Mouse (Mus musculus) testis, adult 2 months (tissue): Measurements from ENCODE around the gene Tex14. TPM values are rescaled to one million over a fixed set of nuclear protein-coding genes. Genes with fewer than 3 reads are reported as not detected.
"Not testable (repeated sequence)": the region's sequence is repeated elsewhere in the genome, so short reads cannot be mapped to it uniquely, and the experiment has no call there.

Experiments used
- H3K27ac ChIP-seq: fragments of 200-500 bp; 2 replicates; pipeline ENCODE4 v1.5.1; 2012; ENCODE audit warnings: low read depth, low read length; ENCODE audit not compliant: control insufficient read depth, insufficient read depth
- H3K27me3 ChIP-seq: fragments of 200-500 bp; 2 replicates; pipeline ENCODE4 v1.6.1; 2012; ENCODE audit warnings: mild to moderate bottlenecking, low read length, moderate library complexity; ENCODE audit not compliant: control insufficient read depth, insufficient read depth
- H3K36me3 ChIP-seq: fragments of 200-500 bp; 2 replicates; pipeline ENCODE4 v1.6.1; 2012; ENCODE audit warnings: mild to moderate bottlenecking, low read length; ENCODE audit not compliant: control insufficient read depth, insufficient read depth
- H3K4me1 ChIP-seq: fragments of 200-500 bp; 2 replicates; pipeline ENCODE4 v1.6.1; 2012; ENCODE audit warnings: low read length; ENCODE audit not compliant: control insufficient read depth, insufficient read depth
- H3K4me3 ChIP-seq: fragments of 200-500 bp; 2 replicates; pipeline ENCODE4 v1.5.1; 2012; ENCODE audit warnings: low read depth, mild to moderate bottlenecking, low read length, moderate library complexity, mixed read lengths; ENCODE audit not compliant: control insufficient read depth
- CTCF ChIP-seq: fragments of 200-500 bp; IDR thresholded peaks from 2 replicates; pipeline ENCODE4 v1.5.1; 2012; ENCODE audit warnings: low read depth, mild to moderate bottlenecking, inconsistent platforms, low read length, moderate library complexity; ENCODE audit not compliant: control insufficient read depth, insufficient read depth, insufficient replicate concordance
- POLR2A ChIP-seq: fragments of 200-500 bp; IDR thresholded peaks from 2 replicates; pipeline ENCODE4 v1.6.1; 2012; ENCODE audit warnings: low read depth, mild to moderate bottlenecking, inconsistent platforms, low read length, moderate library complexity; ENCODE audit not compliant: control insufficient read depth
- polyA plus RNA-seq: library from polyadenylated mRNA; depleted of rRNA; stranded (reverse); fragments of >200 nt; gene quantifications from 2 replicates; pipeline ENCODE4 v1.2.3, GENCODE M21; 2012

The Tex14 gene
- polyA plus RNA-seq, 1 experiment = 28.4 TPM

GRCm38 (mm10) chr11:87453216-87454034 is 48.6 kb downstream of the Tex14 start:
- no peak for TF ChIP-seq POLR2A
- no peak for TF ChIP-seq CTCF
- H3K4me1 ChIP-seq = no peaks in the 10 kb centered on the region
- H3K4me3 ChIP-seq = no peak overlapping the region
- no peaks in the 10 kb centered on the region for H3K27me3 ChIP-seq
- H3K27ac ChIP-seq = no peak overlapping the region
- no peaks in the 10 kb centered on the region for H3K36me3 ChIP-seq

DNA sequence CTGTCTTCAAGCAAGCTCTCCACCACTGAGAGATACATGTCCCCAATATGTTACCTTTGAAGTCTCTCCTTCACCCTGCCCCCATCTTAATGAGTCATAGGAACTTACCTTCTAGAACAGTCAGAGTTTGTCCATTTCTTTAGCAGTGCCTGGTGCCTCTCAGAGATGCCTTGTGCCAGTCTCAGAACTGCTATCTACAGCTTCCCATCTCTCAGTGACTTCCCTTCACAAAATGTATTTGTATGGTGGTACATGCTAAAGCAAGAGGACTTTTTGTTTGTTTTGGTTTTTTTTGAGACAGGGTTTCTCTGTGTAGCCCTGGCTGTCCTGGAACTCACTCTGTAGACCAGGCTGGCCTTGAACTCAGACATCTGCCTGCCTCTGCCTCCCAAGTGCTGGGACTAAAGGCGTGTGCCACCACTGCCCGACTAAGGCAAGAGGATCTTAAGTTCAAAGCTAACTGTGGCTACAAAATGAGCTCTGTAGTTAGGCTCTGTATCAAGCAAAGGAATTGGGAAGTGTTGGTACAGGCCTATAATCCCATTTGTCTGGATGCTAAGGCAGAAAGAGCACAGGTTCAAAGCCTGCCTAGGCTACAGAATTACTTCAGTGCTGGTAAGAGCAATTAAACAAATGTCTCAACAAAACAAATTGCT is 49.3 kb downstream of the Tex14 start:
- H3K4me1 ChIP-seq = no peaks in the 10 kb centered on the region
- TF ChIP-seq POLR2A (no peak), CTCF (no peak)
- no peaks in the 10 kb centered on the region for H3K36me3 ChIP-seq
- H3K4me3 ChIP-seq = no peak overlapping the region
- H3K27me3 ChIP-seq = no peaks in the 10 kb centered on the region
- no peak overlapping the region for H3K27ac ChIP-seq

- Histone ChIP-seq H3K27ac (no peak overlapping the region), H3K4me3 (no peak overlapping the region), H3K4me1 (peaks cover 1% of the 10 kb centered on the region; the same call in 1 of the 2 replicates), H3K27me3 (no peaks in the 10 kb centered on the region), H3K36me3 (no peaks in the 10 kb centered on the region)
- no peak for TF ChIP-seq POLR2A
- TF ChIP-seq CTCF = no peak
Measured at GRCm38 (mm10) chr11:87455573-87455972, 50.7 kb downstream of the Tex14 start.

DNA sequence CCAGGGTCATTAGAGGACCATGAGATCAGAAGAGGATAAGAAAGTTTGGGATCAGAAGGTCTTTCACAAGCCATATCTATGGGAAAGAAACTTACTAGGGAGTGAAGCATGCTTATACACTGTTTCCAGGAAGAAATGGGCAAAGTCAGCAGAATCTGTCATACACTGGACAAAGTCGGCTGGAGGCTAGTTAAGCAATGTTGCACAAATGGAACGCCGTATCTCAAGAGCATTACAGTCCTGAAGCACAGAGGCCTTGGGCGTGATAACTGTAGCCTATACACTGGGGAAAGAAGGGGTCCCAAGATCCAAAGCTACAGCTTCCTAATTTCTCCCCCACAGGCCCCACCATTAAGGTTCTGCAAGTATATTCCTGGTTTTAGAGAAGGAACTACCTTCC is 51.1 kb downstream of the Tex14 start:
- H3K4me1 ChIP-seq = peaks cover 3% of the 10 kb centered on the region; the same call in 1 of the 2 replicates
- H3K27ac ChIP-seq = 0 out of 2 replicates have a peak overlapping the region, but pooled peaks have one; percentile 21
- TF ChIP-seq POLR2A = no peak
- TF ChIP-seq CTCF = no peak
- H3K4me3 ChIP-seq = no peak overlapping the region
- H3K27me3 ChIP-seq = no peaks in the 10 kb centered on the region
- H3K36me3 ChIP-seq = no peaks in the 10 kb centered on the region

GRCm38 (mm10) chr11:87460566-87460965 is 55.7 kb downstream of the Tex14 start:
- no peak overlapping the region for H3K4me3 ChIP-seq
- TF ChIP-seq CTCF (no peak), POLR2A (no peak)
- no peaks in the 10 kb centered on the region for H3K27me3 ChIP-seq
- no peak overlapping the region for H3K27ac ChIP-seq
- H3K36me3 ChIP-seq = no peaks in the 10 kb centered on the region
- peaks cover 3% of the 10 kb centered on the region; the same call in 1 of the 2 replicates for H3K4me1 ChIP-seq

GRCm38 (mm10) chr11:87461780-87462460 is 57.1 kb downstream of the Tex14 start:
- H3K36me3 ChIP-seq = not testable (repeated sequence)
- H3K27ac ChIP-seq = peak overlapping the region; percentile 47
- peak overlapping the region; percentile 43 for H3K4me3 ChIP-seq

GRCm38 (mm10) chr11:87462461-87463242 is 57.8 kb downstream of the Tex14 start:
- Histone ChIP-seq H3K4me3 (no peak overlapping the region), H3K27ac (0 out of 2 replicates have a peak overlapping the region, but pooled peaks have one; percentile 21), H3K36me3 (no peaks in the 10 kb centered on the region), H3K4me1 (peaks cover 5% of the 10 kb centered on the region), H3K27me3 (no peaks in the 10 kb centered on the region)
- TF ChIP-seq POLR2A (no peak), CTCF (no peak)

More at GRCm38 (mm10) chr11:87461780-87462460, 57.1 kb downstream of the Tex14 start:
- H3K4me1 ChIP-seq, H3K27me3 ChIP-seq: not testable (repeated sequence)
- TF ChIP-seq POLR2A = peak; percentile 20; the same call in 1 of the 2 replicates
